Mouse (Mus musculus): Measurements from ENCODE around the gene Tmem47. TPM values are rescaled to one million over a fixed set of nuclear protein-coding genes. Genes with fewer than 3 reads are reported as not detected.

Gene Tmem47
- not detected in 2 replicates for polyA plus RNA-seq (2012)

DNA sequence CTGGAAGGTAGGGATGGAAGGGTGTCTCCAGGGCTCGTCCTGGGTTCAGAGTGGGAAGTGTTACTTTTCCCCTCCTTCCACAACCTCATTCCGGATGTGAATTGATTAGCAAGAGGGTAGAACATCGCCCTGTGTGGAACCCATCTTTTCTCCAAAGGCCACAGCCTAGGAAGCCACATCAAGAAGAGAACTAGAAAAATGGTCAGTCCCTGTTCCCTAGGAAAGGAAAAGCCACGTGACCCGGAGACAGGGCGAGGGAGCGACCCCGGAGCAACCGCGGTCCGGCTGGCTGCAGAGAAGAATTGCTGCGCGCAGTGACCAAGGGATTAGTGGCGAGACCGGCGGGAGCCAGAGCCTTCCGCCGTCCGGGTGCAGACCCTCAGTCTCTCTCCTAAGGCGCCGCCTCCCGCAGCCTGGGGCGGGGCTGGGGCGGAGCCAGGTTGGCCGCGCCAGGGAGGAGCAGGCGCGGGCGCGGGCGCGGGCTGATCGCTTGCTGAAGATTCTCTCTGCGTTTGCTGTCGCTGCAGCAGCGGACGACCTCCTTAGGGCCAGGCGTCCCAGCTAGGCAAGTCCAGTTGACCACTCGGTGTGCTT is at the start of gene Tmem47:
Gene Tmem47 (plus strand): TSS at position 489 of the 594 bp plus-strand sequence.
- TF ChIP-seq GATA1 (IDR thresholded peaks at IDR 0.05; ENCODE audit: low read length), result no peak

DNA sequence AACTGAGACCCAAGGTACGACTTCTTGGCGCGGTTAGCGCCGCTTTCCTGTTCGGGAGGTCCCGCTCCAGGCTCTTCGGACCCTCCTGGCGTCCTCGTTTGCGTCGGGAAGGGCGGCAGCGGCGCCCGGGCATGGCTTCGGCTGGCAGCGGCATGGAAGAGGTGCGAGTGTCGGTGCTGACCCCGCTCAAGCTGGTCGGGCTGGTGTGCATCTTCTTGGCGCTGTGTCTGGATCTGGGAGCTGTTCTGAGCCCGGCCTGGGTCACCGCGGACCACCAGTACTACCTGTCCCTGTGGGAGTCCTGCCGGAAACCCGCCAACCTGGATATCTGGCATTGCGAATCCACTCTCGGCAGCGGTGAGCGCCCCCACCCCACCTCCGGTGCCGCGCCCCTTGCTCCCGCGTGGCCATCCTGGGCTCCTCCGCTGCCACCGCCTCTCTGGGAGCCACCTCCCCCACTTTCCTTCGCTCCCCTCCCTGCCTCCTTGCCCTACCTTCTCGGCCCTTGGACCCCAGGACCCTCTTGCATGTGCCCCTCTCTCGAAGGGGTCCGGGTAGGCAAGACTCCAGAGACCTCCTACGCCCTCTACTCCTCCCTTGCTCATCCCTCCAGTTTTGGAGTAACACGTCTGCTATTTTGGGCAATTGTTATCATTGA is 435 bp downstream of the Tmem47 start:
- no peak for TF ChIP-seq GATA1 (IDR thresholded peaks at IDR 0.05; ENCODE audit: low read length)

GRCm38 (mm10) chrX:81071746-81072640 is 1.5 kb downstream of the Tmem47 start:
- TF ChIP-seq GATA1 (IDR thresholded peaks at IDR 0.05; ENCODE audit: low read length), result no peak

GRCm38 (mm10) chrX:81072651-81073050 is 2.2 kb downstream of the Tmem47 start:
- TF ChIP-seq GATA1 (IDR thresholded peaks at IDR 0.05; ENCODE audit: low read length), result no peak

- no peak for TF ChIP-seq GATA1 (IDR thresholded peaks at IDR 0.05; ENCODE audit: low read length)
These were observed 3.3 kb downstream of the Tmem47 start for GRCm38 (mm10) chrX:81073834-81074233.

DNA sequence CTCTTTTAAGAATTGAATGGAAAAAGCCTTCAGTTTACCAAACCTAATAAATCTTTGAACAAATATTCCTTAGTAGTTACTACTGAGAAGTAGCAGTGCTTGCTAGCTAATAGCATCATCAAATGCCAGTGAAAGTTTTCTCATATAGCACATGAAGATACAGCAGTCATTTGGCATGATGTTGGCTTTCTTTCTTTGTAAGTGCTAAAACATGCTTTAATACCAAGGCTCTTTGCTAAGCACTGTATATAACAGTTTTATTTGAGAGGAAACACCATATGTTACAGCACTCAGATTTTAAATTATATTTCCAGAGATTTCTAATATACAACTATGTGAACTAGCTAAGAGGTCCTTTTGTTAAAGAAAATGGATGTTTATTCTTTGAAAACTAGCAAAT is 8.0 kb downstream of the Tmem47 start:
- no peak for TF ChIP-seq GATA1 (IDR thresholded peaks at IDR 0.05; ENCODE audit: low read length)

- no peak for TF ChIP-seq GATA1 (IDR thresholded peaks at IDR 0.05; ENCODE audit: low read length)
These were observed 10.5 kb downstream of the Tmem47 start for GRCm38 (mm10) chrX:81080996-81081395.

DNA sequence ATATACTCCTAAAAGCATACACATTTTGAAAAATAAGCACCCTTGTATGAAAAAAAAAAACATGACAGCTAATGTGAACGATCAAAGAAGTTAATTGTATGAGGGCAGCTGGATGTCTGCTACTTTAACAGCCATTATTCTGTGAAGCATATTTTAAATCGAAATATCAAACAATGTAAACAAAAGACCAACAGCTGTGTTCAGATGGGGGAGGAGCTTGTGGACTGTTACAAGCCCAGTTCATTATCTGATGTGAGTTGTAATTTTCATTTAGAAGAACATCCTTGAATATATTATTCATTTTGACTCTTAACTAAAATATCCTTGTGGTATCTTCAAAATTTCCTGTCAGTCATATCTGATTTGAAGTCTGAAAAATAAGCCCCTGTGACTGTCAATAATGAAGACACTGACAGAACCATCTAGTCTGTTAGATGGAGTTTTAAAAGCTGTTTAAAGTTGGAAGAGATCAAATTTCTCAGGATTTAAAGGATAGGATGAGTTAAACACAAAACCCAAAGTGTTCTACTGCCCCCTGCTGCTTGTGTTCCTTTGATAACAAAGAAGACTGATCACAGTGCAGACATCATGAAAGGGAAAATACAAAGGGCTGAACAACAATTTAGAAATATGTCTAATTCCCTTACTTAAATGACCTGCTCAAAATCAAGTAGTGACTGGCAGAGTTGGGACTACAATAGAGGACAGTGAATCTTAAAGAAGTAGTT is 14.7 kb downstream of the Tmem47 start:
- TF ChIP-seq GATA1 (IDR thresholded peaks at IDR 0.05; ENCODE audit: low read length), result no peak

DNA sequence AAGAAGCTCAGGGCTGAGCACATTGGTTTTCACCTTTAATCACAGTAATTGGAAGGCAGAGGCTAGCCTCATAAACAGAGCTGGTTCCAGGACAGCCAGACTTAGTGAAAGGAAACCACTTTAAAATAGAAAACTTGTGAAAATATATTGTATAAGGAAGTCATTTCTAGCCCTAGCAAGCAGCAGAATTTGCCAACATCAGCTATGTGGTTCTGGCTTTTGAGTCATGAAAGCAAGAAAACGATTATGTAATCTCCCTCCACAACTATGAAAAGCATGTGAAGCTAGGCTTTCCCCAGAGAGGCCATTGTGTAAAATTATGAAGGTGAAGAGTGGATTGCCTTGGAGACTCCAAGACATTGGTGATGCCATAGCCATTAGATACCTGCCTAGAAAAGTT is 76.9 kb downstream of the Tmem47 start:
- no peak for TF ChIP-seq GATA1 (IDR thresholded peaks at IDR 0.05; ENCODE audit: low read length)

Measured in G1E-ER4 (cell line).